Mouse (Mus musculus) megakaryocyte-erythroid progenitor cell, adult 5 weeks (primary cell): ENCODE results near the gene Col9a2. TPM values are rescaled to one million over a fixed set of nuclear protein-coding genes. Genes with fewer than 3 reads are reported as not detected.

Experiments
- polyA plus RNA-seq: library from polyadenylated mRNA; stranded (reverse); fragments of >175 nt; gene quantifications from 2 replicates; pipeline ENCODE4 v1.2.3, GENCODE M21; 2012

Col9a2 gene
- polyA plus RNA-seq, result not detected in 2 replicates

DNA sequence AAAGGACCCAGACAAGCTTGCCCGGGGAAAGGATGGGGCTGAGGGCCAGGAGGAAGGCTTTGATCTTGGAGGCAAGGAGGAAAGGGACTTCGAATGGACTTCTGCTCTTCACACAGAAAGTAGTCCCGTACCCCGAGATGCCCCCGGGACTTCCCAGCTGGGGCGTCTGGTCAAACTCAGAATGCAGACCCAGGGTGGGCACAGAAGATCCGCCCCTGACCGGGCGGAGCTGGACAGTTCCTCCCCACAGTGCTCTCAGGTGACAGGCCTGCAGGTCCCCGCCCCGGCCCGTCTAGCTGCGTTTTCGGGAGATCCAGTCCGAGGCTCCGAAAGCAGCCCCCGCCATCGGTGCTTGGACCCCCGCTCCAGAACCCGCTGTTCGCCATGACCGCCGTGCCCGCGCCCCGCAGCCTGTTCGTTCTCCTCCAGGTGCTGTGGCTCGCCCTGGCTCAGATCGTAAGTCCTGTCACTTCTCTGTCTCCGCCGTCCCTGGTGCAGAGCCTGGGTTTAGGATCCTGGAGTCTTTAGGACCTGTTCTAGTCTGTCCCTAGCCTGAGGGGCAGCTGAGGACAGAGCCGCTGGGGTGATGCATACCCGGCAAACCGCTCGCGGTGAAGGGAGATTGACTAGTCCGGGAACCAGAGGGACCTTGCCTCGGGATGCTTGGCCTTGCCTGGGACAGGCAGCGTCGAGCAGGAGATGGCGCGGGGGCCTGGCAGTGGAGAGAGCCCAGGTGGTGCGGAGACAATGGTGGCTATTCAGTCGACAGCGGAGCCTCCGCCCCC is at the start of gene Col9a2:
Col9a2 (plus strand) TSS at position 55 of the 785 bp plus-strand sequence.

DNA sequence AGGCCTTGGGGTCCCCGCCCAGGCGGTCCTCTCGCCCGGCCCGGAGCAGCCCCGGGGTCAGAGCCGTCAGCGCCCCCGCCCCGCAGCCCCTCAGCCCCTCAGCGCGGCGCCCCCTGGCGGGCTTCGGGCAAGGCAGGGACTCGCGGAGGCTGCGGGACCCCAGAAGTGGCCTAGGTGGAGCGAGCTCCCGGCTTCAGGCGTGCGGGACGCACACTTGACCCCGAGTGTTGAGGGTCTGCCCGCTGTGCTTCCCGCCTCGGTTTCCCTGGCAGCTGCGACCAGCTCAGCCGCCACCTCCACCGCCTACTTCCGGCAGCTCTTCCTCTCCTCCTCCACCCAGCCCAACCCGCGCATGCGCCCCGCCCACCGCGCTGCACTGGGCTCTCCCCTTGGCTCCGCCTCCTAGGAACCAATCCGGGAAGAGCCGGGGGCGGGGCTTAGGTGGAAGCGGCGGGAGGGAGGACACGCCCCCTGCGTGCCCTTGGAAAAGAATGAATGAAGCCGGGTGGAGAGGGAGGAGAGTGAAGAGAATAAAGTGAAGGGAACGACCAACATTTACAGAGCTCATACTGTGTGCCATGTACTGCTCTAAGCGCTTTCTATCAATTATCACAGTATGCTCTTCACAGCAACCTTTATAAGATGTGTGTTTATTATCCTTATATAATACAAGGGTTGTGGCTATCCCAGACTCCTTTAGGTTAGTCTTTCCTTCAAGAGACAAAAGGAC is 22.1 kb upstream of the Col9a2 start, which contains the start of gene Smap2:
Smap2 (minus strand) TSS at position 320 of the 730 bp plus-strand sequence.

GRCm38 (mm10) chr4:121097650-121098378 is 58.6 kb downstream of the Col9a2 start, which contains the start of gene Zmpste24:
Zmpste24 (minus strand) TSS chr4:121098241.

Other genes with a start within 250 kb of the Col9a2 start
- 77.7 TPM in 2 replicates for gene Nfyc, start 207.8 kb upstream of the Col9a2 start, polyA plus RNA-seq
- gene Rims3, start 184.6 kb upstream of the Col9a2 start, polyA plus RNA-seq, result 0.13 and 0.76 TPM in 2 replicates
- gene Exo5, start 114.4 kb upstream of the Col9a2 start, polyA plus RNA-seq, result 4.7 and 5.9 TPM in 2 replicates
- 3.5 and 3.6 TPM in 2 replicates for gene Zfp69, start 87.7 kb upstream of the Col9a2 start, polyA plus RNA-seq
- gene Smap2, start 22.1 kb upstream of the Col9a2 start, polyA plus RNA-seq, result 32.3 and 39.6 TPM in 2 replicates
- 5.0 and 6.1 TPM in 2 replicates for gene Zmpste24, start 58.9 kb downstream of the Col9a2 start, polyA plus RNA-seq
- not detected in 2 replicates for gene Tmco2, start 69.8 kb downstream of the Col9a2 start, polyA plus RNA-seq
- 1.8 and 3.2 TPM in 2 replicates for gene Rlf, start 175.7 kb downstream of the Col9a2 start, polyA plus RNA-seq